Mouse (Mus musculus) cortical plate, adult 2 months (tissue): ENCODE data around the gene Pdcd6ip.

Source experiments
- CTCF ChIP-seq: fragments of 200-500 bp; IDR thresholded peaks from 2 replicates; pipeline ENCODE4 v1.5.1; 2011; ENCODE audit warnings: mild to moderate bottlenecking, control low read depth, low read length; ENCODE audit not compliant: insufficient read depth; ENCODE audit errors: extremely low read depth
- POLR2A ChIP-seq: fragments of 200-500 bp; IDR thresholded peaks from 2 replicates; pipeline ENCODE4 v1.6.1; 2011; ENCODE audit warnings: mild to moderate bottlenecking, low read length, control low read depth; ENCODE audit not compliant: insufficient read depth; ENCODE audit errors: extremely low read depth

DNA sequence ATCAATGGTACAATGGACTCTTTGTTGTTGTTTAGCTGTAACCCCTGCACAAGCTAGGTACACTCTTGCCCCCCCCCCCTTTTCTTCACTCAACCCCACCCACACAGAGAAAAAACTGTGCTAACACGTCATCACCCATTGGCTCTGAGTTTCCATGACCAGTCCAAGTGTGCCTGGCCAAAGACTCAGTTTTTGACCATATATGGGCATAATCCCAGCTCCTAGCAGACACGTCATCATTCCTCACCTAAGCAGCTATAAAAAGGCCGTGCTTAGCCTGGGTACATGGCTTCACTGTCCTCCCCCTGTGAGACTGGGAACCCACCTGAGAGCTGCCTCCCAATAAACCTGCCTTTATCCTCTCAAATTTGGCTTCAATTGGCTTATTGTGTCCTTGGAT lies 18.1 kb upstream of the Pdcd6ip start:
- no peak for TF ChIP-seq CTCF
- no peak for TF ChIP-seq POLR2A
